Mouse (Mus musculus) kidney, adult 2 months (tissue): ENCODE data around the gene Macrod2.

ENCODE experiments used
- CTCF ChIP-seq: fragments of 200-500 bp; conservative IDR thresholded peaks from 2 replicates; pipeline ENCODE4 v1.5.1; 2011; ENCODE audit warnings: low read depth, mild to moderate bottlenecking, control low read depth, low read length, moderate library complexity, mixed read lengths; ENCODE audit not compliant: insufficient read depth, insufficient read length
- POLR2A ChIP-seq: fragments of 200-500 bp; IDR thresholded peaks from one replicate; pipeline ENCODE4 v1.6.1; 2011; ENCODE audit warnings: low read depth, low read length, control low read depth

DNA sequence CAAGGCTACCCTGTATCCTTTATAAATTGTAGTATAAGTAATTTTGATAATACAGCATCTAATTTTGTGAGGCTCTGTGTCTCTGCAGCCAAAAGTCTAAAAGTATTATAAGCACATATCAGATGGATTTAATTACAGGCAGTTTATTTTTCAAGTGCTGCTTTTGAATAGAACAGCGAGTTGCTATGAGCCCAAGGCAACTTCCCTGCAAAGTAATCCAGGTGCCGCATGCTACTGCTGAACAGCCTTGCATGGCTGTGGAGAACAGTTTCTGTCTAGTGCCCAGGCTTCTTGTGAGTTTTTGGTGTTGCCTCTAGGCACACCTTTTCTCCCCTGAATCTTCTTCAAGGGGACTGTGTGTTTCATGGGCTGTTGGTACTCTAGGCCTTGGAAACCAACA, 517.8 kb downstream of the Macrod2 start:
- no peak for TF ChIP-seq CTCF
- TF ChIP-seq POLR2A: no peak
